Mouse (Mus musculus) cortical plate, adult 2 months (tissue): Measurements from ENCODE around the gene Tln1.

ENCODE experiments used
- CTCF ChIP-seq: fragments of 200-500 bp; IDR thresholded peaks from 2 replicates; pipeline ENCODE4 v1.5.1; 2011; ENCODE audit warnings: mild to moderate bottlenecking, control low read depth, low read length; ENCODE audit not compliant: insufficient read depth; ENCODE audit errors: extremely low read depth
- POLR2A ChIP-seq: fragments of 200-500 bp; IDR thresholded peaks from 2 replicates; pipeline ENCODE4 v1.6.1; 2011; ENCODE audit warnings: mild to moderate bottlenecking, low read length, control low read depth; ENCODE audit not compliant: insufficient read depth; ENCODE audit errors: extremely low read depth

- no peak for TF ChIP-seq CTCF
- TF ChIP-seq POLR2A = 0 out of 2 replicates have a peak, but pooled peaks have one; percentile 49
These were observed 62.8 kb downstream of the Tln1 start, which contains the start of gene Arhgef39 for GRCm38 (mm10) chr4:43499407-43500333.
